Mouse (Mus musculus) heart, postnatal 0 days (tissue): Measurements from ENCODE around the gene Zfp286. TPM values are rescaled to one million over a fixed set of nuclear protein-coding genes. Genes with fewer than 3 reads are reported as not detected.
A peak's percentile ranks its signal among the peaks of the same experiment; 100 is the strongest.

Experiments used
- ATAC-seq: fragments of 200-750 bp; cut with Nextera tagmentation; 2 replicates; pipeline ENCODE4 v1.8.0; 2017; ENCODE audit warnings: low read depth, moderate number of reproducible peaks, moderate library complexity; ENCODE audit not compliant: insufficient read depth
- DNase-seq: peaks from one replicate; pipeline ENCODE4 v3.0.0-alpha.2; 2016; ENCODE audit warnings: low spot score
- H3K27ac ChIP-seq: fragments of 300-500 bp; sonication (generic); 2 replicates; pipeline ENCODE4 v1.5.1; 2014; ENCODE audit warnings: low read depth, mild to moderate bottlenecking
- H3K27me3 ChIP-seq: fragments of 300-500 bp; sonication (generic); 2 replicates; pipeline ENCODE4 v1.6.1; 2014; ENCODE audit warnings: low read length, mixed read lengths; ENCODE audit not compliant: control insufficient read depth, insufficient read depth
- H3K36me3 ChIP-seq: fragments of 300-500 bp; sonication (generic); replicated peaks from 2 replicates; pipeline ENCODE4 v1.6.1; 2014; ENCODE audit warnings: low read length, mixed read lengths; ENCODE audit not compliant: control insufficient read depth, insufficient read depth
- H3K4me1 ChIP-seq: fragments of 300-500 bp; sonication (generic); 2 replicates; pipeline ENCODE4 v1.6.1; 2014; ENCODE audit warnings: antibody characterized with exemption; ENCODE audit not compliant: control insufficient read depth, insufficient read depth
- H3K4me2 ChIP-seq: fragments of 300-500 bp; sonication (generic); 2 replicates; pipeline ENCODE4 v1.6.1; 2014; ENCODE audit warnings: low read depth, mild to moderate bottlenecking, low read length, moderate library complexity
- H3K4me3 ChIP-seq: fragments of 300-500 bp; sonication (generic); 2 replicates; pipeline ENCODE4 v1.5.1; 2014; ENCODE audit warnings: low read depth, low read length
- H3K9ac ChIP-seq: fragments of 300-500 bp; sonication (generic); replicated peaks from 2 replicates; pipeline ENCODE4 v1.6.1; 2014; ENCODE audit warnings: low read depth, low read length, mixed read lengths
- H3K9me3 ChIP-seq: fragments of 300-500 bp; sonication (generic); replicated peaks from 2 replicates; pipeline ENCODE4 v1.6.1; 2016; ENCODE audit warnings: low read length; ENCODE audit not compliant: control insufficient read depth
- CTCF ChIP-seq: IDR thresholded peaks from 2 replicates; pipeline ENCODE4 v1.5.1; 2016; ENCODE audit warnings: antibody characterized with exemption, control low read depth, low read depth
- EP300 ChIP-seq: IDR thresholded peaks from 2 replicates; pipeline ENCODE4 v1.6.1; 2016; ENCODE audit warnings: antibody characterized with exemption, low read depth
- WGBS: fragments of 180-500 bp; shearing (Covaris S2); extraction: QIAGEN DNeasy Blood & Tissue Kit; methylation state at CpG from one replicate; pipeline ENCODE4 v1.1.7; 2014; 5-methylcytosine and 5-hydroxymethylcytosine counted together
- polyA plus RNA-seq: library from polyadenylated mRNA; unstranded; fragments of >200 nt; fragmentation: Nextera tagmentation; extraction: Ambion mirVana; gene quantifications from 2 replicates; pipeline ENCODE4 v1.2.1, GENCODE M21; 2015
- total RNA-seq: library from RNA; depleted of rRNA; stranded (reverse); fragments of >200 nt; gene quantifications from 2 replicates; pipeline ENCODE4 v1.2.3, GENCODE M21; 2014; ENCODE audit warnings: low replicate concordance; rRNA removed

The Zfp286 gene
- 2.0 and 3.5 TPM in 2 replicates for total RNA-seq
- 3.3 and 3.5 TPM in 2 replicates for polyA plus RNA-seq

- Histone ChIP-seq H3K27ac (no peak within 1 kb of the TSS), H3K4me1 (peaks cover 14% of the 10 kb centered on the region), H3K9ac (peak within 1 kb of the TSS; percentile 54), H3K9me3 (no peaks in the 10 kb centered on the region), H3K4me2 (peak within 1 kb of the TSS; percentile 87), H3K4me3 (peak within 1 kb of the TSS; percentile 57), H3K36me3 (peaks cover 5% of the 10 kb centered on the region), H3K27me3 (no peaks in the 10 kb centered on the region)
- peak; percentile 95 for ATAC-seq
- WGBS, result 6% methylated on average over 34 of the region's 34 CpGs
- TF ChIP-seq EP300, result no peak
- no peak for TF ChIP-seq CTCF
- peak; percentile 88 for DNase-seq
Observed at GRCm38 (mm10) chr11:62788935-62789616, at the start of gene Zfp286. Gene Zfp286 (minus strand): TSS chr11:62789462.

GRCm38 (mm10) chr11:62831906-62832305 is 42.6 kb upstream of the Zfp286 start:
- no peaks in the 10 kb centered on the region for H3K4me1 ChIP-seq
- no peak overlapping the region for H3K27ac ChIP-seq
- DNase-seq (no peak), ATAC-seq (no peak)
- no peaks in the 10 kb centered on the region for H3K27me3 ChIP-seq
- H3K4me2 ChIP-seq, result no peak overlapping the region
- H3K36me3 ChIP-seq, result peaks cover 17% of the 10 kb centered on the region
- no peak overlapping the region for H3K9ac ChIP-seq
- no peaks in the 10 kb centered on the region for H3K9me3 ChIP-seq
- no peak overlapping the region for H3K4me3 ChIP-seq
- TF ChIP-seq EP300 (no peak), CTCF (no peak)

GRCm38 (mm10) chr11:62830387-62830786 is 41.1 kb upstream of the Zfp286 start:
- no peak overlapping the region for H3K4me3 ChIP-seq
- no peak for ATAC-seq
- H3K4me1 ChIP-seq, result 0 out of 2 replicates have a peak, but pooled peaks cover 1% of the 10 kb centered on the region
- DNase-seq, result no peak
- no peak for TF ChIP-seq CTCF
- TF ChIP-seq EP300, result no peak
- H3K36me3 ChIP-seq, result peaks cover 11% of the 10 kb centered on the region
- H3K27ac ChIP-seq, result no peak overlapping the region
- H3K9me3 ChIP-seq, result no peaks in the 10 kb centered on the region
- H3K4me2 ChIP-seq, result no peak overlapping the region
- no peak overlapping the region for H3K9ac ChIP-seq
- WGBS, result 79% methylated on average over 2 of the region's 2 CpGs
- H3K27me3 ChIP-seq, result no peaks in the 10 kb centered on the region

GRCm38 (mm10) chr11:62827911-62828310 is 38.6 kb upstream of the Zfp286 start:
- no peaks in the 10 kb centered on the region for H3K27me3 ChIP-seq
- TF ChIP-seq CTCF (no peak), EP300 (no peak)
- no peak for DNase-seq
- H3K4me1 ChIP-seq, result 0 out of 2 replicates have a peak, but pooled peaks cover 3% of the 10 kb centered on the region
- 77% methylated on average over 3 of the region's 3 CpGs for WGBS
- H3K27ac ChIP-seq, result no peak overlapping the region
- H3K36me3 ChIP-seq, result peaks cover 11% of the 10 kb centered on the region
- no peaks in the 10 kb centered on the region for H3K9me3 ChIP-seq
- no peak for ATAC-seq
- no peak overlapping the region for H3K9ac ChIP-seq
- H3K4me2 ChIP-seq, result no peak overlapping the region
- H3K4me3 ChIP-seq, result no peak overlapping the region

GRCm38 (mm10) chr11:62827135-62827534 is 37.9 kb upstream of the Zfp286 start:
- no peak overlapping the region for H3K4me2 ChIP-seq
- TF ChIP-seq EP300, result no peak
- TF ChIP-seq CTCF, result no peak
- peaks cover 11% of the 10 kb centered on the region for H3K36me3 ChIP-seq
- DNase-seq (no peak), ATAC-seq (no peak)
- WGBS, result 86% methylated on average over 4 of the region's 4 CpGs
- 0 out of 2 replicates have a peak, but pooled peaks cover 3% of the 10 kb centered on the region for H3K4me1 ChIP-seq
- no peaks in the 10 kb centered on the region for H3K27me3 ChIP-seq
- no peak overlapping the region for H3K9ac ChIP-seq
- H3K4me3 ChIP-seq, result no peak overlapping the region
- no peak overlapping the region for H3K27ac ChIP-seq
- H3K9me3 ChIP-seq, result no peaks in the 10 kb centered on the region
